Mouse (Mus musculus) kidney, embryonic 15.5 days (tissue): ENCODE measurements at regions not wholly inside any gene's neighbourhood (a gene's known extent, or its start where the extent isn't known, plus 50 kb on each side); places are given as distances from the start of the nearest gene placed in this dataset.

Experiments
- ATAC-seq: fragments of 200-750 bp; cut with Nextera tagmentation; replicated peaks from 2 replicates; pipeline ENCODE4 v1.8.0; 2017; ENCODE audit warnings: moderate TSS enrichment; ENCODE audit not compliant: low FRiP score
- H3K27ac ChIP-seq: fragments of 300-500 bp; sonication (generic); 2 replicates; pipeline ENCODE4 v1.5.1; 2015; ENCODE audit warnings: mild to moderate bottlenecking, inconsistent platforms
- H3K27me3 ChIP-seq: fragments of 300-500 bp; sonication (generic); 2 replicates; pipeline ENCODE4 v1.6.1; 2015; ENCODE audit warnings: inconsistent platforms
- H3K36me3 ChIP-seq: fragments of 300-500 bp; sonication (generic); 2 replicates; pipeline ENCODE4 v1.6.1; 2015; ENCODE audit warnings: inconsistent platforms
- H3K4me1 ChIP-seq: fragments of 300-500 bp; sonication (generic); 2 replicates; pipeline ENCODE4 v1.6.1; 2015; ENCODE audit warnings: inconsistent platforms
- H3K4me2 ChIP-seq: fragments of 300-500 bp; sonication (generic); 2 replicates; pipeline ENCODE4 v1.6.1; 2015; ENCODE audit warnings: moderate library complexity, mild to moderate bottlenecking, inconsistent platforms
- H3K4me3 ChIP-seq: fragments of 300-500 bp; sonication (generic); replicated peaks from 2 replicates; pipeline ENCODE4 v1.5.1; 2015; ENCODE audit warnings: mild to moderate bottlenecking, inconsistent platforms
- H3K9ac ChIP-seq: fragments of 300-500 bp; sonication (generic); 2 replicates; pipeline ENCODE4 v1.6.1; 2015; ENCODE audit warnings: mild to moderate bottlenecking, inconsistent platforms
- H3K9me3 ChIP-seq: fragments of 300-500 bp; sonication (generic); replicated peaks from 2 replicates; pipeline ENCODE4 v1.6.1; 2016; ENCODE audit warnings: inconsistent platforms
- WGBS: fragments of 180-500 bp; shearing (Covaris S2); methylation state at CpG from one replicate; pipeline ENCODE4 v1.1.7; 2015; ENCODE audit warnings: mixed read lengths; 5-methylcytosine and 5-hydroxymethylcytosine counted together

- H3K4me2 ChIP-seq = no peak overlapping the region
- WGBS = 71% methylated on average over 2 of the region's 2 CpGs
- no peak overlapping the region for H3K4me3 ChIP-seq
- H3K9ac ChIP-seq = no peak overlapping the region
- no peaks in the 10 kb centered on the region for H3K36me3 ChIP-seq
- no peaks in the 10 kb centered on the region for H3K27me3 ChIP-seq
- no peaks in the 10 kb centered on the region for H3K9me3 ChIP-seq
- H3K27ac ChIP-seq = no peak overlapping the region
- ATAC-seq = no peak
- H3K4me1 ChIP-seq = no peaks in the 10 kb centered on the region
Measured at GRCm38 (mm10) chr2:146593291-146593690, 81.1 kb upstream of the Ralgapa2 start.

GRCm38 (mm10) chr2:146594212-146594611 lies 82.1 kb upstream of the Ralgapa2 start:
- Histone ChIP-seq H3K9me3 (no peaks in the 10 kb centered on the region), H3K36me3 (no peaks in the 10 kb centered on the region), H3K9ac (no peak overlapping the region), H3K27ac (no peak overlapping the region), H3K4me3 (no peak overlapping the region), H3K4me1 (no peaks in the 10 kb centered on the region), H3K4me2 (no peak overlapping the region), H3K27me3 (no peaks in the 10 kb centered on the region)
- no peak for ATAC-seq
- 67% methylated on average over 4 of the region's 4 CpGs for WGBS

GRCm38 (mm10) chr2:146595673-146596072 lies 83.5 kb upstream of the Ralgapa2 start:
- no peak for ATAC-seq
- no peaks in the 10 kb centered on the region for H3K36me3 ChIP-seq
- no peak overlapping the region for H3K4me2 ChIP-seq
- H3K27me3 ChIP-seq = no peaks in the 10 kb centered on the region
- no peaks in the 10 kb centered on the region for H3K9me3 ChIP-seq
- no peak overlapping the region for H3K27ac ChIP-seq
- no peak overlapping the region for H3K9ac ChIP-seq
- no peaks in the 10 kb centered on the region for H3K4me1 ChIP-seq
- WGBS = 86% methylated on average over 2 of the region's 2 CpGs
- H3K4me3 ChIP-seq = no peak overlapping the region

- H3K27me3 ChIP-seq = no peaks in the 10 kb centered on the region
- H3K9me3 ChIP-seq = no peaks in the 10 kb centered on the region
- no peak overlapping the region for H3K4me2 ChIP-seq
- no peak overlapping the region for H3K4me3 ChIP-seq
- no peaks in the 10 kb centered on the region for H3K4me1 ChIP-seq
- ATAC-seq = no peak; the same call in 1 of the 2 replicates
- no peak overlapping the region for H3K9ac ChIP-seq
- no peak overlapping the region for H3K27ac ChIP-seq
- H3K36me3 ChIP-seq = no peaks in the 10 kb centered on the region
Measured at GRCm38 (mm10) chr2:146606170-146606569, 94.0 kb upstream of the Ralgapa2 start.

GRCm38 (mm10) chr2:146610896-146611295 lies 98.8 kb upstream of the Ralgapa2 start:
- no peaks in the 10 kb centered on the region for H3K36me3 ChIP-seq
- 97% methylated on average over 2 of the region's 2 CpGs for WGBS
- no peaks in the 10 kb centered on the region for H3K9me3 ChIP-seq
- H3K4me2 ChIP-seq = no peak overlapping the region
- H3K27me3 ChIP-seq = no peaks in the 10 kb centered on the region; the same call in 1 of the 2 replicates
- no peak for ATAC-seq
- no peak overlapping the region for H3K4me3 ChIP-seq
- H3K27ac ChIP-seq = no peak overlapping the region
- peaks cover 5% of the 10 kb centered on the region; the same call in 1 of the 2 replicates for H3K4me1 ChIP-seq
- H3K9ac ChIP-seq = no peak overlapping the region

GRCm38 (mm10) chr2:146611886-146612521 lies 99.9 kb upstream of the Ralgapa2 start:
- Histone ChIP-seq H3K4me1 (peaks cover 5% of the 10 kb centered on the region; the same call in 1 of the 2 replicates), H3K9ac (no peak overlapping the region), H3K4me2 (peak overlapping the region; percentile 64; the same call in 1 of the 2 replicates), H3K9me3 (no peaks in the 10 kb centered on the region), H3K4me3 (no peak overlapping the region), H3K36me3 (no peaks in the 10 kb centered on the region), H3K27ac (no peak overlapping the region), H3K27me3 (no peaks in the 10 kb centered on the region; the same call in 1 of the 2 replicates)
- 37% methylated on average over 6 of the region's 6 CpGs for WGBS
- peak; percentile 49 for ATAC-seq

- Histone ChIP-seq H3K4me1 (peaks cover 5% of the 10 kb centered on the region; the same call in 1 of the 2 replicates), H3K27ac (no peak overlapping the region), H3K9me3 (no peaks in the 10 kb centered on the region), H3K36me3 (no peaks in the 10 kb centered on the region), H3K4me3 (peak overlapping the region; percentile 31), H3K4me2 (peak overlapping the region; percentile 64), H3K9ac (no peak overlapping the region), H3K27me3 (no peaks in the 10 kb centered on the region; the same call in 1 of the 2 replicates)
- ATAC-seq = no peak; the same call in 1 of the 2 replicates
- 4% methylated on average over 20 of the region's 20 CpGs for WGBS
Measured at GRCm38 (mm10) chr2:146612522-146613288, 100.6 kb upstream of the Ralgapa2 start.

- Histone ChIP-seq H3K27me3 (peaks cover 9% of the 10 kb centered on the region; the same call in 1 of the 2 replicates), H3K4me1 (0 out of 2 replicates have a peak, but pooled peaks cover 3% of the 10 kb centered on the region), H3K4me2 (no peak overlapping the region), H3K4me3 (no peak overlapping the region), H3K36me3 (no peaks in the 10 kb centered on the region), H3K9ac (no peak overlapping the region), H3K9me3 (no peaks in the 10 kb centered on the region), H3K27ac (no peak overlapping the region)
- 4% methylated on average over 5 of the region's 5 CpGs for WGBS
- ATAC-seq = peak; percentile 93
Measured at GRCm38 (mm10) chr2:146621167-146621566, 109.0 kb upstream of the Ralgapa2 start.

GRCm38 (mm10) chr2:146623052-146623451 lies 110.9 kb upstream of the Ralgapa2 start:
- 0 out of 2 replicates have a peak, but pooled peaks have one; percentile 26 for ATAC-seq
- H3K4me2 ChIP-seq = no peak overlapping the region
- H3K4me3 ChIP-seq = no peak overlapping the region
- 90% methylated on average over 1 of the region's 1 CpGs for WGBS
- H3K4me1 ChIP-seq = 0 out of 2 replicates have a peak, but pooled peaks cover 3% of the 10 kb centered on the region
- H3K9me3 ChIP-seq = no peaks in the 10 kb centered on the region
- H3K9ac ChIP-seq = no peak overlapping the region
- no peaks in the 10 kb centered on the region for H3K36me3 ChIP-seq
- peaks cover 13% of the 10 kb centered on the region; the same call in 1 of the 2 replicates for H3K27me3 ChIP-seq
- no peak overlapping the region for H3K27ac ChIP-seq

- no peak overlapping the region for H3K4me2 ChIP-seq
- no peaks in the 10 kb centered on the region for H3K9me3 ChIP-seq
- no peaks in the 10 kb centered on the region for H3K36me3 ChIP-seq
- peaks cover 13% of the 10 kb centered on the region; the same call in 1 of the 2 replicates for H3K27me3 ChIP-seq
- no peak overlapping the region for H3K4me3 ChIP-seq
- no peak for ATAC-seq
- no peak overlapping the region for H3K9ac ChIP-seq
- 0 out of 2 replicates have a peak, but pooled peaks cover 3% of the 10 kb centered on the region for H3K4me1 ChIP-seq
- no peak overlapping the region for H3K27ac ChIP-seq
- 45% methylated on average over 5 of the region's 5 CpGs for WGBS
Measured at GRCm38 (mm10) chr2:146624207-146624606, 112.1 kb upstream of the Ralgapa2 start.

- Histone ChIP-seq H3K36me3 (no peaks in the 10 kb centered on the region), H3K9ac (no peak overlapping the region), H3K4me3 (no peak overlapping the region), H3K27me3 (peaks cover 7% of the 10 kb centered on the region; the same call in 1 of the 2 replicates), H3K4me2 (no peak overlapping the region), H3K4me1 (0 out of 2 replicates have a peak, but pooled peaks cover 3% of the 10 kb centered on the region), H3K27ac (no peak overlapping the region), H3K9me3 (no peaks in the 10 kb centered on the region)
- no peak for ATAC-seq
- 50% methylated on average over 5 of the region's 5 CpGs for WGBS
Measured at GRCm38 (mm10) chr2:146625166-146625751, 113.1 kb upstream of the Ralgapa2 start.

GRCm38 (mm10) chr2:146626531-146626930 lies 114.4 kb upstream of the Ralgapa2 start:
- Histone ChIP-seq H3K27ac (no peak overlapping the region), H3K36me3 (no peaks in the 10 kb centered on the region), H3K9me3 (no peaks in the 10 kb centered on the region), H3K9ac (no peak overlapping the region), H3K4me2 (no peak overlapping the region), H3K4me1 (no peaks in the 10 kb centered on the region), H3K27me3 (peaks cover 13% of the 10 kb centered on the region; the same call in 1 of the 2 replicates), H3K4me3 (no peak overlapping the region)
- WGBS = 57% methylated on average over 1 of the region's 1 CpGs
- no peak for ATAC-seq
